Mouse (Mus musculus) stomach, postnatal 0 days (tissue): ENCODE data around the gene Cebpz.

Experiments
- CTCF ChIP-seq: IDR thresholded peaks from 2 replicates; pipeline ENCODE4 v1.5.1; 2016; ENCODE audit warnings: antibody characterized with exemption, low read depth, mild to moderate bottlenecking, moderate library complexity
- EP300 ChIP-seq: optimal IDR thresholded peaks from 2 replicates; pipeline ENCODE3; 2016; ENCODE audit warnings: antibody characterized with exemption

DNA sequence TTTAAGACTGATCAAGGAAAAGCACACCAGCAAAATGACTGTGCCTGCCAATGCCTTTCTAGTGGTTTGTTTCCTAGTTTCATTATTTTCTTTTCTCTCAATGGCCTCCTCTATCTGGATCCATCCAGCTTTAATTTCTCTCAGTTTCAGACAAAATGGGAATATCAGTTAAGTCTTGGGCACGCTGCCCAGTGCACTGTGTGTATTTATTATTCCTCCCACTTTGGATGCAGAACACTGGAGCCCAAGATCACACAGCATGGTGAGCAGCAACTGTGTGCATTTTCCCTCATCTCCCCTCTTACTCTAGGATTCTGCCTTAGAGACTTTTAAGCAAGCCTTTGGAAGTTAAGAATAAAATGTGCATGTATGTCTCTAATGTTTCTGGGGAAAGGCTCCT is 27.5 kb upstream of the Cebpz start:
- TF ChIP-seq CTCF: no peak
- no peak for TF ChIP-seq EP300
